Mouse (Mus musculus) CD4-positive, CD25-positive, alpha-beta regulatory T cell, adult 4 months (primary cell): ENCODE measurements around the gene Upp2. TPM values are rescaled to one million over a fixed set of nuclear protein-coding genes. Genes with fewer than 3 reads are reported as not detected.

Source experiments
- ATAC-seq: one replicate; pipeline ENCODE4 v1.8.0; 2017
- polyA plus RNA-seq, 2 experiments: library from polyadenylated mRNA; unstranded; fragments of 100-300 nt; shearing (Covaris generic); gene quantifications; one replicate each; pipeline ENCODE4 v1.2.1; 2017

Upp2 gene
- polyA plus RNA-seq, 2 experiments from 2014 or later: not detected

DNA sequence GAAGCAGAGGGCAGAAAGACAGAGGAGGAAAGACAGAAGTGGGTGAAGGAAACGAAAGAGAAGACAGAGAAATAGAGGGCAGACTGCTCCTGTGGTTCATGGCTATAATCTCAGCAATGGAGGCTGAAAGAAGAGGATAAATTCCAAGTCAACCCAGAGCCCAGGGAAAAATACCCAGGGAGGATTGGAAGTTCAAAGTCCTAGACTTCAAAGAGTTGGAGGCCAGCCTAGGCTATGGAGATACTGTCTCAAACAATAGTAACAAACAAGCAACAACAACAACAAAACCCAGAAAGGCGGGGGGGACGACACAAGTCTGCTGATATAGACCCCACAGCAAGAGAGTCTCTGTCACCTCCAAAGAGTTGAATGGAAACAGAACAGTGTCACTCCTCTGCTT, 14.8 kb upstream of the Upp2 start:
- no peak for ATAC-seq

DNA sequence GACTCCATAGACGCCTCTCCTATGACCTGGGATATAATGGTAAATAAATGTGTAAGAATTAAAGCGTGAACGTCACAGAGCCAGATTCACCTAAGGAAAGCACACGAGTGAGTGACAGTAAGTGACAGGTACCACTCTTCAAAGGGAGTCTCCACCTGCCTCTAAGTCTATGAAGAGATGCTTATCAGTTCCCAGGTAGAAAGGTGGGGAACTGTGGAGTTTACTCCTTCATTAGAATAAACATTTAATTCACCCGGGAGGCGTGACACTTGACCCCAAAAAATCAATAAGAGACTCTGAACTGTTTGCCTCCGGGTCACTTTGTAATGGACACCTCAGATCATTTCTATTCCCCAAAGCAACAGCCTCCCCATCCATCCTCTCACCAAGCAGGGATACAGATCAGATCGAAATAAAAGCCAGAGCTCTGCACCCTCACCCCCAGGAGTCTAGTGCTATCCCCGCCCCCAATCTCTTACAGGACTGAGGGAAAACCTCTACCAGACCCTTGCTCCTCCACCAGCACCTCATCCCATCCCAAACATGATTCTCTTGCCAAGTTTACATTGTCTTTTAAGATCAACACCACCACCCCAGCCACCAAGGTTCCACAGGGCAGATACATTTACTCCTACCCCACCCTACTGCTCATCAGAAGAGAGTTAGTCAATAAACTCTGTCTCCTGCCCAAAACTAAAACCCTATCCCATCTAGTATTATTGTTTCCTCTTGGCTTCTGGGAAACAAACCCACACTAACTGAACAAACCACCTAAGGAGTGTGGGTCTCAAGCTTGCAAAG, 9.9 kb upstream of the Upp2 start:
- no peak for ATAC-seq

DNA sequence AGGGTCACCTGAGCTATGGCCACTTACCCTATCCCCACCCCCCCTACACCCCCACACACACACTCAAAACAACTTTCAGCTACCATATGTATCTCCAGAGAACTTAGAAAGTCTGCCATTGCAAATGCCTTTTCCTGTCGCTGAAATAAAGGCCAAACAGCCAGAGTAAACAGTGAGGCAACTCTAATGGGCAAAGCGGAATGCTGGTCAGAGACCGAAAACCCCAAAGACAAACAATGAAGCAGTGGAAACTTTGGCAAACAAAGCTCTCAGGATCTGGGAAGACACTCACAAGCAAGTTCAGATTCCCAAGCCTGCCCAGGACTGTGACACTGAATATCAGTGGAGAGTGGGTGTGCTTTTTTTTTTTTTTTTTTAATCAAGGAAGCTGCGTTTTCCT, 5.0 kb upstream of the Upp2 start:
- ATAC-seq: no peak

DNA sequence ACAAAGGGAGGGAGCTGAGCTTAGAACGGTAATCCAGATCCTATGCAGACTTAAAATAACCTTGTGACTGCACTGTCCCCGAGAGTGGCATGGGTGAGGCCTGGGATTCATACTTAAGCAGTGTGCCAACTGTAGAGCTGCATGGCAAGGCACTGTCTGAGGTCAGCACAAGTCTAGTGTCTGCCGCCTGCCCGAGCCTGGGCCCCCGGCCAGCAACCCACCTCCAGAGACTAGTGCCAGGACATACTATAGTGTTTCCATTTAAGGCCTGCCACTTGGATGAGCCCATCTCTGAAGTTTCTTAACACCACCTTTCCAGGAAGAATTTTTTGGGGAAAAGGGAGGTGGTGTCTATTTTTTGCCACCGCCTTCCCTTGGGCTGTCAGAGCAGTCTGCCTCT, 1.8 kb upstream of the Upp2 start:
- ATAC-seq: no peak

DNA sequence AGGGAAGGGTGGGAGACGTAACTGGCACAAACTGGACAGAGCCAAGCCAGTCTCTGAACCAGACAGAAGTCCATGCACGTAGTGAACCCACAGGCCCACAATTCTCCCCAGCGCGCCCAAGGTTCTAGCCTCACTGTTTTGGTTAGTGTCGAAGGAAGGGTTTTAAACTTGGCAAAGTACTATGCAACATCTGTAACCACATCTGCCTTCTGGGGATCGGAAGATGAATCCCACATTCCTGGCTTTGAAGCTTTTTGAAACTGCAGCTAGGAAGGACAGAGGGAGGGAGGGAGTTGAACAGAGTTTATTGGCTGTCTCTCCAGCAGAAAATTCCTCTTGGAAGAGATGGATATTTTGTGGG, 1.1 kb upstream of the Upp2 start:
- no peak for ATAC-seq

DNA sequence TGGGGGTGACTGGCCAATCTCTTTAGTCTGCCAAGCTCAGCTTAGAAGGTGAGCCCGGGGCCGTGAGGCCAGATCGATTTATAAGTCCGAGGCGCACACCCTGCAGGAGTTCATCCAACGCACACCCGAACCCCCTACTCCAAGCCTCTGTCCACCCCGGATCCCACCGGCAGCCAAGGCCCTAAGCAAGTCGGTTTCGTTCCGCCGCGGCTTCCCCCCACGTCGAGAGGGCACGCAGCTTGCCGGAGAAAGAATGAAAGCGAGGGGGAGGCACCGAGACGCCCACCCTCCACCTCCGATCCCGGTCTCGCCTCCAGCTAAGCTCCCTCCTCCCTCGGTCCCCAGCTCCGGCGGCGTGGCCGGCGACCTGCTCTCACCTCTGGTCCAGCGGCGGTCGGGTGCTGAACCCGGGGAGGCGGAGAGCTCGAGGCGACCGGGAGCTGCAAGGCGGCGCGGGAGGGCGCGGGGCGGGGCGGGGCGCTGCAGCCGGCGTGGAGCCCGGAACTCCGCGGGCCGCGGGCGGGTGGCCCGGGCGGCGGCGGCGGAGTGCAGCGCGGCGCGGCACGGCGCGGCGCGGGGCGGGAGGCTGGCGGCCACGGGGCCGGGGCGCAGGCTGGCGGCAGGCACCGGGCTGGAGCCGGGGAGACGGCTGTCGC, 560 bp upstream of the Upp2 start:
- ATAC-seq: peak; percentile 54

DNA sequence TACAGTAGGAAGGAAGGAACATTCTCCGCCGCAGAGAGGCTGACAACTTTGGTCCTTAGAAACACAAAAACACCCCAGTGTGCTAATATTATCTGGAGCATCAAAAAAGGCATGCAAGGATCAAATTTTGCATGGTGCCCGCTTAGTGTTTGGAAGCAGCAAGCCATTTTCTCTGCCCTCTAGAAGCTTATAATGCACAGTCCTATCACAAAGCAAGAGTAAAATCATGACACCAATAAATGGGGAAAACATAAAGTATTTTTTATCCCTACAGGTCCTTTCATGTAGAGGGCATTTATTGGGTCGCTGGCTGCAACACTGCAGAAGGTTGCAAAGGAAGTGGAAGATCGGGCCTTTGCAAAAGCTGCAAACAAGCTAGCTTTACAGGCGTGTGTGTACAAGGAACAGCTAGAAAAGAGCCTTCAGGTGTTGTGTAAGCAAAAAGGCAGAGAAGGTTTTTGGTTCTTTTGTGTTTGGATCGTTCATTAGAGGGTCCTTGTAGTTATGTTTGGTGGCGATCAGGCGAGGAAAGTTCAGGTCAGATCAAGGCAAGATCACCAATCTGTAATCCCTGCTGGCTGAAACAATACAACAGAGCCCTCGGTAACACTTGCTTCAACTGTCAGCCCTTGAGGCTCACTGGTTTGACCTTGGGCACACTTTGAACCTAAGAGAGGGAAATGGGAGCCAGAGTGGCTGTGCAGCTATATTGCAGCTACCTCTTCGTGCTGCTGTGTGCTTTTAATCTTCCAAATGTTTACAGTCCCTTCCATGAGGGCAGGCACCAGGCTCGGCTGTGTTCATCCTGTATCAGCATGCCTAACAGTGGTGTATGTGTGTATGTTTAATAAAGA, 995 bp downstream of the Upp2 start:
- ATAC-seq: no peak

DNA sequence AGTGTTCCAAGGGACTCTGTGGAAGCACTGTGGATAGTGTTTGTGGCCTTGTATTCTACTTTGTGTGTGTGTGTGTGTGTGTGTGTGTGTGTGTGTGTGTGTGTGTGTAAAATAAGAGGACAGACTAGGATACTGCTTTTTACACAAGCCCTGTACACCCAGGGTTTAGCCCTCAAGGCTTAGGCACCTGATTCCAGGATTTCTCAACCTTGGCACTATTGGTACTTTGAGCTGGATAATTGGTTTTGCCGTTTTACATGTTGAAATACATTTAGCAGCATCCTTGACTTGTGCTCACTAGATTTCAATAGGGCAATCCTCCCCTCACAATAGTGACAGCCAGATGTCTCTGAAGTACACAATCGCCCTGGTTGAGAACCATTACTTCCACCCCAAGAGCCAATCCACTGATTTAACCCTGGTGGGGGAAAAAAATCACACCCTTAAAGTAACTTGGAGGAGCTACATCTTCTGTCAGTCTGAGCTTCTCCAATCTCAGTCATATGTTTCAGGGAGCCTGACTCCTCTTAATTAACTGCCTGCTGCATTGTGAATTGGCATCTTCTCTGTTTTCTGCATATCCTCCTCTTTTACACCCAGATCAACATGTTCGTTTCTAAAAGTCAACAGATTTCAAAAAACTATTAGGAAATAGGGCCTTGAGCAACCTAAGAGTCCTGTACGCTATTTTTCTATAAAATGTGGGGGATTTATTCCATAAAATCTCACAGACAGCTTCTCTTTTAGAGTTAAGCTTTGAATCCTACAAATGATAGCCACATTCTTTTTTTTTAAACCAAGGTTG, 1.9 kb downstream of the Upp2 start:
- no peak for ATAC-seq

DNA sequence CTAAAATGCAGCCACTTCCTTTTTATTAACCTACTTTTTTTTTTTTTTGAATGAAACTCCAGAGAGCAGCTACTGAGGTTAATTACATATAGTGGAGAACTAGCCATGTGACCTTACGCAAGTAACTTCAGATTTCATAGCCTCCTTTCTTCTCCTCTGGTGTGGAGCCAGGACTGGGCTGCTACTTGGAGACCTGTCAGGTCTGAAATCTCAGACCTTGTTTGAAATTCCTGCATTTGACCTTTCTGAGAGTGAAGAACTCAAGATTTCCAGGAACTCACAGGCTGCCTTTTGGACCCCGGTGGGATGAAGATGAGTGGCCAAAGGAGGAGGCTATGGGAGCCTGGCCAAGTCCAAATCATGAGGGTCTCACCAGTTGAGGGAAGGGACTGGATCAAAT, 7.1 kb downstream of the Upp2 start:
- no peak for ATAC-seq

DNA sequence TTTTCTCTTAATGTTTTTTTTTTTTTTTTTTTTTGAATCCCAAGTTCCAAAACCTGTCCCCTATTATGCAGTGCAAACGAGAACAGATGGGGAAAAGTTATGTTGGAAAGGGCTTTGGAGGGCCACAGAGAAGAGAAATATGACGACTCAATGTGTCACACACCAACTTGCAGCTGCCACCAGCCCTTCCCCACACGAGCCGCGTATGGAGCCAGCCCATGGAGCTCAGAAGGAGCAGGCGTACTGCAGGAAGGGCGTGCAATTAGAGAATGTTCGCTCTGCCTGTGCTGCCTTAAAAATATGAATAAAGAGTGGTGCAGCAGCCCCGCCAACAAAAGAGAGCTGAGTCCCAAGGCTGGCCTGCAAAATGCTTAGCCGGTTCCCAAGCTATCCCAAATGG, 19.2 kb downstream of the Upp2 start:
- no peak for ATAC-seq

DNA sequence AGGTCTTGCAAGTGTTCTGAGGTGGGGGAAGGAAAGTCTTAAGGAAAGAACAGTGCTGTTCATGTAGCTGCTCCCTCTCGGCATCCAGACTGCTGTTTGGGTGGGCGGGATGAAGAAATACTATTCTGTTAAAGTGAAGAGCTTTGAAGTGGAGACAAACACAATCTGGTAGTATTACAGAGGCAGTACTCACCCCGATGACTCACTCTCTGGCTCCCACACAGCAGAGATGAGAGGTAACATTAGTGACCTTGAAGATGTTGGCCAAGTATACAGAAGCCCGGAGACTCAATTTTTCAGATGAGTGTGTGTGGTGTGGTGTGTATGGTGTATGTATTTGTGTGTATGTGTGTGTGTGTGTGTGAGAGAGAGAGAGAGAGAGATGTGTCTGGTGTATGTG, 22.5 kb downstream of the Upp2 start:
- ATAC-seq: no peak

DNA sequence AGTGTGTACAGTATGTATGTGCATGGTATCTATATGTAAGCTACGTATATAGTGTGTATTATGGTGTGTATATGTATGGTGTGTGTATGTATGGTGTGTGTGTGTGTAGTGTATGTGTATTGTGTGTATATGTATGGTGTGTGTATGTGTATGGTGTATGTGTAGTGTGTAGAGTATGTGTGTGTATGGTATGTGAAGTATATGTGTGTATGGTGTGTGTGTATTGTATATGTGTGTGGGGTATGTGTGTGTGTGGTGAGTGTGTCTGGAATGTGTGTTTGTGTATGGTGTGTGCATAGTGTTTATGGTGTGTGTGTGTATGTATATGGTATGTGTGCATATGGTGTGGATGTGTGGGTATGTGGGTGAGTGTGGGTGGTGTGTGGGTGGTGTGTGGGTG, 23.0 kb downstream of the Upp2 start:
- no peak for ATAC-seq

DNA sequence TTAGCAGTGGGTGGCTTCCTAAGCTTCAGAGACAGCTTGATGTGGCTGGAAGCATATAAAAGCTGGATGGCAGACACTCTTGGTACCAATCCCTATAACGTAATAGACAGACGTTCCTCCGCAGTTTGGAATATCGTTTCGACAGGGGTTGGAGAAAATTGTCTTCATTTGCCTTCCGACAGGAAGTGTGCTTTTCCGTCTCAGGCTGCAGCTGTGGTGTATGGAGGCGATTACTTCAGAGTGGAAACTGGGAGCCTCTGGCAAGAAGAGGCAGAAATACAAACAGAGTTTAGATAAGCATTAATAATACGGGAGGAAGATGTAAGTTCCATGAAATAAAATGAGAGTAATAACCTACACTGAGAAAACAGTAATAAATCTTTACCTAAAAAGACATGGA, 28.3 kb downstream of the Upp2 start:
- no peak for ATAC-seq

DNA sequence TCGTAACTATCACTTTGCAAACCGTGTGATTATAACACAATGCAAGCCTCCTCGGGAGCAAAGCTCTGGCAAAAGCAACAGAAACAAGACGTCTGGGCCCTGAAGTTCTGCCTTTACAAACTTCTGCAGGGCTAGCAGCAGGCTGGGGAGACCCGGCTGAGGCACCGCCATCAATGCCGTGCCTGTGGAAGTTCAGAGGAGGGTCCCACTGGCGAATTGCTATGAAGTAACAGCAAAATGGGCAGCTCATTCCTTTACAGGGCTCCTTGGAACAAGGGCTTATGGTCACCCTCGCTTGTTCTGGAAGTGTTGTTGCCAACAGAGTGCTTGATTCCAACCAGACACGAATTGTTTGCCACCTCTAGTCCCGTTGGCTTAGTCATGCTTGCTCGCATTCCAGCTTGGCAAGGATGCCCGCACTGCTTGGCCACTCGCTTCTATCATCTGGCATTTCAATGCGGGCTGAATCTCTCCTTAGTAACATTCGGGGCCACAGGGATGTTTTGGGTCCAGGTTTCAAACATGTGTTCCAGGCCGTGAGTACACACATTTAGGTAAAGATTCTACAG, 29.8 kb downstream of the Upp2 start:
- ATAC-seq: no peak

DNA sequence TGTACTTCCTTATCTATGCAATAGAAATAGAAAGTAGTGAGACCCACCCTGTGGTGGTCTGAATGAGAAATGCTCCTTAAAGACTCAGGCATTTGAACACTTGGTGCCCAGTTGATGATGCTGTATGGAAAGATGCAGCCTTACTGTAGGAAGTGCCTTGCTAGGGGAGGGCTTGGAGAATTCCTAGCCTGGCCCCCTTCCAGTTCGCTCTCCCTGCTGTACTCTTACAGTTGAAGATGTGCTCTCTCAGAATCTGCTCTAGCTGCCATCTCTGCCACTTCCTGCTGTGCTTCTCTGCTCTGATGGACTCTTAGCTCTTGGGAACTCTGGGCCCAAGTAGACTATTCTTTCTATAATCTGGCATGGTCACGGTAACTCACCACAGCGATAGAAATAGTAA, 30.5 kb downstream of the Upp2 start:
- ATAC-seq: no peak

DNA sequence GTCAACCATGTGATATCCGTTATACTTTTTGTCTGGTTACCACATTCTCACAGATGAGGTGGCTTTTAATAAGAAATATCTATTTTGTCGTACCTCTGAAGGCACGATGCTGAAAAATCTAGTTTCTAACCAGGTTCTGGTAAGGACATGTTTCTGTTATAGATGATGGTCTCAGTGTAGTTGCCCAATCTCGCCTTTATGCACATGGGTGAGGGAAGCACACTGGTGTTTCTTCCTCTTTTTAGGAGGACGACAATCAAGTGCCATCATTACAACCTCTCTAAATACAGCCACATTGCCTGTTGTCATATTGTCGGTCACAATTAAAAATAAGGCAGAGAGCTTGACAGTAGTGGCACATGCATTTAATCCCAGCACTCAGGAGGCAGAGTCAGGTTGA, 32.5 kb downstream of the Upp2 start:
- ATAC-seq: no peak

DNA sequence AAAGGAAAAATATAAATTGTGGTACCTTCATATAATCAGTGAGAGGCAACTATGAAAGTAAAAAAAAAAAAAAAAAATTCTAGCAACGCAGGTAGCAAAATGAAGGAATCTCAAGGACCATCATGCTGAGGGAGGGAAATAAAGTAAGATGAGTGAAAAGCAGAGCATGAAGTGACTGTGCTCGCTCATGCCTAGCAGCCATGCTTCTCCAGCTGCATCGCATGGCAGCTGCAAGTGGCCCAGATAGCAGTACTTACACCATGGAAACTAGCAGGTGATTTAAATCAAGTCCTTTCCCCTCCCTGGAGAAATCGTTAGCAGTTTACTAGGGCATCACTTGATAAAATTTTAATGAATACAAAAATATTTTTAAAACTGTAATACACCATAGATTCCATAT, 34.3 kb downstream of the Upp2 start:
- ATAC-seq: no peak

DNA sequence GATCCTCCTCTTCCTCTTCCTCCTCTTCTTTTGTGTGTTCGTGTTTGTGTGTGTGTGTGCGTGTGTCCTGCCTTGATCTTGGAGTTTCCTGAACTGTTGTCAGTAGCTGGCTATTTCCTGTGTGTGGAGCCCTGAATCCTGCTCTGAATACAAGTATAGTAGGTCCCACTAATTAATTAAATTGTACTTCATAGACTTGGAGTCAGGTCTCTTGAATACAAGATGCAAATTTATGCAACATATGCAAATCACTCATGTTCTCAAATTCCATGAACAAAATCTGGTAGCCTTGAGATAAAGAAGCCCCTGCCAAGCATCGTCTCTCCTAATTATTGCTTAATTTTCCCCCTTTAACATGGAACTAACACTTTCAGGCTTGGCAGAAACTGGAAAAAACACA, 36.3 kb downstream of the Upp2 start:
- ATAC-seq: no peak

DNA sequence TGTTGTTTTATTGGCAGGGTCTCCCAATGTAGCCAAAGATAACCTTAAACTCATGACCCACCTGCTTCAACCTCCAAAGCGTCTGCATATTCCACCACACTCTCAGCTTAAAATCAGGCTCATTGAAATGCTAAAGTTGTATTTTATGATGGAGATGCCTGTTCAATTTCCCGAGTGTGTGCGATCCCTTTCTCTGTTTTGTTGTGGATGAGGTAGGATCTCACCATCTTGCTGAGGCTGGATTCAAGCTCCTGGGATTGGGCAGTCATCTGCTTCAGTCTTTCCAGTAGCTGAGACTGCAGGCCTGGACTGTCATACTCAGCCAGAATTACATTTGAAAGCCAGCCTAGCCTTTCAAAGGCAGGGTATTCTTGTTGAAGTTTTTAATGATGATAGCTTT, 37.7 kb downstream of the Upp2 start:
- ATAC-seq: no peak

DNA sequence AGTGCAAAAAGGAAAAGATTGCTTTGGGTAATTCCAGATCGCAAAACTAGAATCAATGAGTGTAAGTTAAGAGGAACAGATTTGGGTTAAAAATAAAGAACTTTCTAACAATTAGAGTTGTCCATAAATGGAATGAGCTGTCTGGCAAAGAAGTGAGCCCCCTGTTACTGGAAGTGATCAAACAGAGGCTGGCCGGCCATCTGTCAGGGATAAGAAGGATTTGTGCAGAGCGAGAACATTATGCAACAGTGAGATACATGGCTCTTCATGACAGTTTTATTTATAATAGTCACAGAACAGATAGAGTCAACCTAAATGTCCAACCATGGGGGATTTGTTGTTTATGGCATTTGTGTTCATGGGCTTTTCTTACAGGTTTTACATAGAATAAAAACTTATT, 46.6 kb downstream of the Upp2 start:
- ATAC-seq: no peak

DNA sequence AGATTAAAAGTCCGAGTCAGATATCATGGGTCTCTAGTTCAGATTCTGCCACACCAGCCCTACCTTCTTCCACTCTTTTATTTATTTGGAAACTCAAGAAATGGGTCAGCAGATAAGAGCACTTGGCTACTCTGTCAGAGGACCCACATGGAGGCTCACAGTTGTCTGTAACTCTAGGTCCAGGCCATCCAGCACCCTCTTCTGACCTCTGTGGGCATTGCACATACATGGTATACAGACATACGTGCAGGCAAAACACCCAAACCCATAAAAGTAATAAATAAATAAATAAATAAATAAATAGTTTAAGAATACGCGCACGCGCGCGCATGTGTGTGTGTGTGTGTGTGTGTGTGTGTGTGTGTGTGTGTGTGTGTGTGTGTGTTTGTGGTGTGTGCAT, 47.8 kb downstream of the Upp2 start:
- ATAC-seq: no peak

DNA sequence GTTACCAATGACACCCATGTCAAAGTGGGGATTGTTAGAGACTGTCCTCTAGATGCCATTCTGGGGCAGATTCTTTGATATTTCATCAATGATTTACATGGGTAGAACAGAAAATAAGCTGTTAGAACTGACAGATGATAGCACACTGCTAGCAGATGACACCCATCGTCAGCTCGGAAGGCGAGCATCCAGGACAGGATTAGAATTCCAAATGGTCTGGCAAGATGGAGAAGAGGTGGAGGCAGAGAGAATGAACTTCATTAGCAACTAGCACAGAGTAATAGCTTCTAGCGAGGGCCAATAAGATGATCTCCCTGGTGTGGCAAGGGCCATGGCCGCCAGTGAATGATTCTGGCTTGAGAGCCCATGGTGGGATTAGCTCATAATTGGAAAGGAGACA, 48.7 kb downstream of the Upp2 start:
- no peak for ATAC-seq

DNA sequence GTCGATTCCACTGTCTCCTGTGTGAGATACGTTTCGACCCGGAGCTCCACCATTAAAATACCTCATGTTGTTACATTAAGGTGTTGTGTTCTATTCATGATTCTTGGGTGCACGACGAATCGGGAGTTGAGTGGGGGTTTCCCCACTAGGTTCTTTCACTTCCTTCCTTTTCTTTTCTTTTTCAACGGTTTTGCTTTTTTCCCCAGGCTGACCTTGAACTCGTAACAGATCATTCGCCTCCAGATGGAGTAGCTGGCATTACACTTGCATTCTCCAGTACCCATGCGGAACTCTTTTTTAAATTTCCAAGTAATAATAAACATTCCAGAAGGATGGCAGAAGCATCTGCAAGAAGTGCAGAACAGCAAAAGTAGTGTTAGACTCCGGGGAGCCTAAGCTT, 58.1 kb downstream of the Upp2 start:
- no peak for ATAC-seq
